Mouse (Mus musculus) cortical plate, adult 2 months (tissue): ENCODE data around the gene Zfp593.

Source experiments
- CTCF ChIP-seq: fragments of 200-500 bp; IDR thresholded peaks from 2 replicates; pipeline ENCODE4 v1.5.1; 2011; ENCODE audit warnings: mild to moderate bottlenecking, control low read depth, low read length; ENCODE audit not compliant: insufficient read depth; ENCODE audit errors: extremely low read depth
- POLR2A ChIP-seq: fragments of 200-500 bp; IDR thresholded peaks from 2 replicates; pipeline ENCODE4 v1.6.1; 2011; ENCODE audit warnings: mild to moderate bottlenecking, low read length, control low read depth; ENCODE audit not compliant: insufficient read depth; ENCODE audit errors: extremely low read depth

DNA sequence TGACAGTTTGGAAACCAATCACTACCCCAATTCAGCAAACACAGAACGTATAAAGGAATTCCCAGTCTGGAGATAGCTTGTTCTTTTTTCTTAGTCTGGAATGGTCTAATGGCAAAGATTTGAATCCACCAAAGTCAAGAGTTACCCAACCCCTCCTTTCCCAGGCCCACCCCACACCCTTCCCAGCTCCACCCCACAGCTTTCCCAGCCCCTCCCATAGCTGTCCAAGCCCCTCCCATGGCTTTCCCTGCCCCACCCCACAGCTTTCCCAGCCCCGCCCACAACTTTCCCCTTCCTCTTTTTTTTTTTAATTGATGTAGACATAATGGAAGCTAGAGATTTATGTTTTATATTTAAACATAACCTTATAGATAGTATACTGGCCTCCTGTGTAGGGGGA lies 46.0 kb downstream of the Zfp593 start:
- TF ChIP-seq CTCF (no peak), POLR2A (no peak)
